Mouse (Mus musculus) ES-E14 (cell line): Measurements from ENCODE around the gene Rtp2. TPM values are rescaled to one million over a fixed set of nuclear protein-coding genes. Genes with fewer than 3 reads are reported as not detected.

Source experiments
- DNase-seq: peaks from one replicate; pipeline ENCODE4 v3.0.0-alpha.2; 2013; ENCODE audit warnings: low read depth, low spot score
- H3K27ac ChIP-seq: 2 replicates; pipeline ENCODE4 v1.5.1; 2012; ENCODE audit warnings: low read depth, mild to moderate bottlenecking, low read length, moderate library complexity, mixed read lengths; ENCODE audit not compliant: poor library complexity, insufficient read depth, severe bottlenecking
- H3K36me3 ChIP-seq: 2 replicates; pipeline ENCODE4 v1.6.1; 2012; ENCODE audit warnings: mild to moderate bottlenecking, low read length, moderate library complexity, mixed read lengths; ENCODE audit not compliant: control insufficient read depth, poor library complexity, insufficient read depth, severe bottlenecking
- H3K4me1 ChIP-seq, 2 experiments: fragments of 150-350 bp in 1 of 2; sonication (generic) in 1 of 2; 2 replicates each; pipeline ENCODE4 v1.6.1; 2012; ENCODE audit warnings: low read length in 2 of 2, mild to moderate bottlenecking in 1 of 2, mixed read lengths in 1 of 2; ENCODE audit not compliant: control insufficient read depth in 2 of 2, insufficient read depth in 2 of 2, poor library complexity in 1 of 2
- H3K4me3 ChIP-seq, 2 experiments: fragments of 150-350 bp in 1 of 2; sonication (generic) in 1 of 2; 2 replicates each; pipeline ENCODE4 v1.5.1; 2012; ENCODE audit warnings: low read length in 2 of 2, low read depth in 1 of 2, mild to moderate bottlenecking in 1 of 2, mixed read lengths in 1 of 2; ENCODE audit not compliant: insufficient read depth in 1 of 2, poor library complexity in 1 of 2, severe bottlenecking in 1 of 2
- H3K9ac ChIP-seq: 2 replicates; pipeline ENCODE4 v1.6.1; 2012; ENCODE audit warnings: low read depth, mild to moderate bottlenecking, low read length, mixed read lengths; ENCODE audit not compliant: poor library complexity, insufficient read depth, severe bottlenecking
- H3K9me3 ChIP-seq: fragments of 150-350 bp; sonication (generic); 2 replicates; pipeline ENCODE4 v1.6.1; 2012; ENCODE audit warnings: low read depth, mild to moderate bottlenecking, low read length; ENCODE audit not compliant: control insufficient read depth, insufficient read depth
- CHD2 ChIP-seq: IDR thresholded peaks from 2 replicates; pipeline ENCODE4 v1.6.1; 2014; ENCODE audit warnings: mild to moderate bottlenecking, low read depth, low read length, inconsistent platforms
- HCFC1 ChIP-seq: IDR thresholded peaks from 2 replicates; pipeline ENCODE4 v1.6.1; 2012; ENCODE audit warnings: low read length, inconsistent platforms, borderline replicate concordance; ENCODE audit not compliant: insufficient read depth
- MAFK ChIP-seq: IDR thresholded peaks from 2 replicates; pipeline ENCODE4 v1.6.1; 2014; ENCODE audit warnings: mild to moderate bottlenecking, low read depth, low read length, inconsistent platforms; ENCODE audit not compliant: insufficient read depth
- ZC3H11A ChIP-seq: IDR thresholded peaks from 2 replicates; pipeline ENCODE4 v1.6.1; 2012; ENCODE audit warnings: low read depth, mild to moderate bottlenecking, inconsistent platforms, low read length, borderline replicate concordance
- ZNF384 ChIP-seq: IDR thresholded peaks from 2 replicates; pipeline ENCODE4 v1.6.1; 2012; ENCODE audit warnings: low read depth, low read length, inconsistent platforms
- in situ Hi-C, 2 experiments: fragments of 600-800 bp; cut with MboI; formaldehyde crosslinking; loops; one replicate each; pipeline ENCODE4 v1.15.1; 2025; ENCODE audit warnings: low sequenced_read_pairs in 2 of 2, inconsistent platforms in 1 of 2; ENCODE audit not compliant: unreplicated experiment in 2 of 2
- total RNA-seq: library from RNA; depleted of rRNA; stranded (reverse); fragments of 300-350 nt; gene quantifications from 2 replicates; pipeline ENCODE4 v1.2.3, GENCODE M21; 2012

Rtp2 gene
- total RNA-seq, 1 experiment, result 0.18 TPM

GRCm38 (mm10) chr16:23966066-23966465, 33.9 kb upstream of the Rtp2 start:
- DNase-seq, result no peak
- no peak overlapping the region; the same call in 1 of the 2 replicates for H3K27ac ChIP-seq
- no peak for TF ChIP-seq ZNF384
- TF ChIP-seq ZC3H11A, result no peak
- no peak for TF ChIP-seq CHD2
- no peak for TF ChIP-seq MAFK
- TF ChIP-seq HCFC1, result no peak
- no peaks in the 10 kb centered on the region; the same call in 1 of the 2 replicates for H3K36me3 ChIP-seq
- H3K4me3 ChIP-seq, result no peak overlapping the region
- in situ Hi-C loops, result no loop called here
- no peaks in the 10 kb centered on the region for H3K9me3 ChIP-seq
- H3K4me1 ChIP-seq, result peaks cover 0 to 2% of the 10 kb centered on the region in 2 experiments; a peak in 1 of 4 replicates
- H3K9ac ChIP-seq, result no peak overlapping the region

GRCm38 (mm10) chr16:23964706-23965367, 32.6 kb upstream of the Rtp2 start:
- Histone ChIP-seq H3K36me3 (no peaks in the 10 kb centered on the region; the same call in 1 of the 2 replicates), H3K4me1 (peaks cover 0 to 2% of the 10 kb centered on the region in 2 experiments; a peak in 1 of 4 replicates), H3K9ac (no peak overlapping the region), H3K9me3 (no peaks in the 10 kb centered on the region), H3K27ac (no peak overlapping the region), H3K4me3 (no peak overlapping the region)
- in situ Hi-C loops, result no loop called here
- TF ChIP-seq ZNF384, result no peak
- TF ChIP-seq ZC3H11A, result no peak
- no peak for TF ChIP-seq MAFK
- no peak for TF ChIP-seq HCFC1
- no peak for TF ChIP-seq CHD2
- DNase-seq, result no peak

GRCm38 (mm10) chr16:23963896-23964668, 31.9 kb upstream of the Rtp2 start:
- TF ChIP-seq ZNF384, result no peak
- TF ChIP-seq HCFC1, result no peak
- no peak for TF ChIP-seq MAFK
- TF ChIP-seq CHD2, result no peak
- H3K4me3 ChIP-seq, result no peak overlapping the region
- no peak for DNase-seq
- no peak overlapping the region for H3K9ac ChIP-seq
- no peak overlapping the region for H3K27ac ChIP-seq
- H3K36me3 ChIP-seq, result no peaks in the 10 kb centered on the region; the same call in 1 of the 2 replicates
- H3K4me1 ChIP-seq, result peaks cover 0 to 2% of the 10 kb centered on the region in 2 experiments; a peak in 1 of 4 replicates
- H3K9me3 ChIP-seq, result no peaks in the 10 kb centered on the region
- in situ Hi-C loops, result no loop called here

GRCm38 (mm10) chr16:23962401-23962800, 30.2 kb upstream of the Rtp2 start:
- Histone ChIP-seq H3K4me3 (no peak overlapping the region), H3K9me3 (no peaks in the 10 kb centered on the region), H3K4me1 (no peaks in the 10 kb centered on the region), H3K36me3 (no peaks in the 10 kb centered on the region), H3K9ac (no peak overlapping the region), H3K27ac (no peak overlapping the region)
- no peak for DNase-seq
- in situ Hi-C loops, result no loop called here
- no peak for TF ChIP-seq ZC3H11A
- TF ChIP-seq HCFC1, result no peak
- TF ChIP-seq CHD2, result no peak
- no peak for TF ChIP-seq ZNF384
- no peak for TF ChIP-seq MAFK
